Mouse (Mus musculus) limb, embryonic 11.5 days (tissue): ENCODE measurements around the gene Ap3d1. TPM values are rescaled to one million over a fixed set of nuclear protein-coding genes. Genes with fewer than 3 reads are reported as not detected.

Experiments used
- ATAC-seq: fragments of 200-750 bp; cut with Nextera tagmentation; 2 replicates; pipeline ENCODE4 v1.8.0; 2017; ENCODE audit warnings: low read depth; ENCODE audit not compliant: insufficient number of reproducible peaks, low FRiP score, low TSS enrichment
- DNase-seq: peaks from one replicate; pipeline ENCODE4 v3.0.0-alpha.2; 2015; ENCODE audit warnings: low spot score
- H3K27ac ChIP-seq: fragments of 300-500 bp; sonication (generic); replicated peaks from 2 replicates; pipeline ENCODE4 v1.5.1; 2014; ENCODE audit warnings: low read depth, mild to moderate bottlenecking, low read length
- H3K27me3 ChIP-seq: fragments of 300-500 bp; sonication (generic); 2 replicates; pipeline ENCODE4 v1.6.1; 2014; ENCODE audit warnings: mild to moderate bottlenecking, low read length, mixed read lengths; ENCODE audit not compliant: control insufficient read depth, insufficient read depth
- H3K36me3 ChIP-seq: fragments of 300-500 bp; sonication (generic); 2 replicates; pipeline ENCODE4 v1.6.1; 2014; ENCODE audit warnings: mild to moderate bottlenecking, low read length, moderate library complexity, mixed read lengths; ENCODE audit not compliant: control insufficient read depth, insufficient read depth
- H3K4me1 ChIP-seq: fragments of 300-500 bp; sonication (generic); 2 replicates; pipeline ENCODE4 v1.6.1; 2014; ENCODE audit warnings: low read length, mixed read lengths; ENCODE audit not compliant: control insufficient read depth, insufficient read depth
- H3K4me2 ChIP-seq: fragments of 300-500 bp; sonication (generic); 2 replicates; pipeline ENCODE4 v1.6.1; 2014; ENCODE audit warnings: low read depth, mild to moderate bottlenecking, moderate library complexity; ENCODE audit not compliant: severe bottlenecking
- H3K4me3 ChIP-seq: fragments of 300-500 bp; sonication (generic); 2 replicates; pipeline ENCODE4 v1.5.1; 2014; ENCODE audit warnings: low read depth, low read length
- H3K9ac ChIP-seq: fragments of 300-500 bp; sonication (generic); 2 replicates; pipeline ENCODE4 v1.6.1; 2014; ENCODE audit warnings: mild to moderate bottlenecking, low read length
- H3K9me3 ChIP-seq: fragments of 300-500 bp; sonication (generic); 2 replicates; pipeline ENCODE4 v1.6.1; 2016; ENCODE audit warnings: low read length; ENCODE audit not compliant: control insufficient read depth
- WGBS: fragments of 180-500 bp; shearing (Covaris S2); extraction: QIAGEN DNeasy Blood & Tissue Kit; methylation state at CpG from one replicate; pipeline ENCODE4 v1.1.7; 2014; 5-methylcytosine and 5-hydroxymethylcytosine counted together
- polyA plus RNA-seq: library from polyadenylated mRNA; unstranded; fragments of >200 nt; fragmentation: Nextera tagmentation; extraction: Ambion mirVana; gene quantifications from 2 replicates; pipeline ENCODE4 v1.2.1, GENCODE M21; 2014

Ap3d1 gene
- polyA plus RNA-seq, 1 experiment from 2014 or later, result 67.8 TPM

DNA sequence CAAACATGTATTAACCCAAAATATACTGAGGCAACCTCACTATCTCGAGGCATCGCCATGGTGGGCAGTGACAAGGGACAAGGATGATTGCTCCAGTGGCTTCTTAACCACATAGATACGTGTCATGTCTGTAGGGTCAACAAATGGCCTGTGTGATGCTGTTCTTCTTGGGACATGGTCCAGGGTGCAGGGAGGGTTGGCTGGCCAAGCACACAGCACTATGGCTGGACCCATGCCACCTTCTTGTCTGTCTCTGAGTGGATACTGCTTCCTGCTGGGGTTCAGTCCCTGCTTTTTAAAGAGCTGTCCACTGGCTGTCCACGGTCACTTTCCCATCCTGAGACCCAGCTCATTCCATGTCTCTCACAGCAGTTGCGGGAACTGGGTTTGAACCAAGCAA, 35.1 kb upstream of the Ap3d1 start:
- no peak overlapping the region for H3K27ac ChIP-seq
- H3K4me1 ChIP-seq, result no peaks in the 10 kb centered on the region
- no peak overlapping the region for H3K9ac ChIP-seq
- H3K4me3 ChIP-seq, result no peak overlapping the region
- 93% methylated on average over 5 of the region's 5 CpGs for WGBS
- ATAC-seq (no peak), DNase-seq (no peak)
- no peaks in the 10 kb centered on the region for H3K9me3 ChIP-seq
- peaks cover 46% of the 10 kb centered on the region for H3K36me3 ChIP-seq
- no peaks in the 10 kb centered on the region for H3K27me3 ChIP-seq
- H3K4me2 ChIP-seq, result no peak overlapping the region

DNA sequence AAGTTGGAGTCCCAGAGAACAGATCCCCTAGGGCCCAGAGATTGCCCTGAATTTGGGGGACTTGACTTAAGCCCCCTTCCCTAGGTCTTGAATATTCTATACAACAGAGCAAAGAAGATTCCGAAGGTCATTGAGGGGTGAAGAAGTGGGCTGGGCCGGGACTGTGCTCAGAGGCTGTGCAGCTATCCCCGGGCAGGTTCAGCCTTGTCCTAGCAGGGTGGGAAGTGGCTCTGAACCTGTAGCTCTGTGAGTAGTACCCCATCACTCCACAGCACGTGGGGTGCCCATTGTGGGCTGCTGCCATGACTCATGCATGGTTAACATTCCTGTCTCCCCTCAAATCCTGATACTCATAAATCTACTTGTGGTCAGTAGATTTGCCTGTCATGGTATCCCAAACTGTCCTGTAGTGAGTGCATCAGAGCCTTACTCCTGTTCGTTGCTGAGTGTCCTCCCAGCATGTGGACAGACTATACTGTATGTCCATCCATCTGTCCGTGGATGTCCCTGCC, 34.4 kb upstream of the Ap3d1 start:
- H3K27ac ChIP-seq, result no peak overlapping the region
- H3K9ac ChIP-seq, result no peak overlapping the region
- DNase-seq, result no peak
- WGBS, result 87% methylated on average over 6 of the region's 6 CpGs
- H3K4me1 ChIP-seq, result no peaks in the 10 kb centered on the region
- ATAC-seq, result no peak
- H3K4me2 ChIP-seq, result no peak overlapping the region
- H3K36me3 ChIP-seq, result peaks cover 45% of the 10 kb centered on the region
- H3K27me3 ChIP-seq, result no peaks in the 10 kb centered on the region
- no peaks in the 10 kb centered on the region for H3K9me3 ChIP-seq
- H3K4me3 ChIP-seq, result no peak overlapping the region

DNA sequence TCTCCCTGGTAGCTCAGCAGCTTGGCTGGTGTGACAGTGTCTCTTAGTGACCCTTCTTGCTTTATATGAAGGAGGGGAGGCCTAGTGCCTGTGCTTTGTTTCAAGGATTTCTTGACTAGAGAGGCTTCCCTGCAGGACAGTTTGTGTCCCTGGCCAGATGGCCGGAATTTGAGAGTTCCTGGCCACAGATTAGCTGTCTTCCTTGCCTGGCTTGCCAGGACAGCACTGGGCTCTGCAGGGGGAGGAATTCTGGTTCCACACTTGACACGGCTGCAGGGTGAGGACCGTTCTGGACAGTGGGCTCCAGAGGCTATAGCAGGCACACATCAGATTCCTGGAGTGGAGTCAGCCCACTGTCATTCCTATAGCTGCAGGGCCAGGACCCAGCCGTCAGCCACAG, 33.7 kb upstream of the Ap3d1 start:
- Histone ChIP-seq H3K36me3 (peaks cover 46% of the 10 kb centered on the region), H3K9ac (no peak overlapping the region), H3K27me3 (no peaks in the 10 kb centered on the region), H3K27ac (no peak overlapping the region), H3K4me1 (no peaks in the 10 kb centered on the region), H3K4me2 (no peak overlapping the region), H3K4me3 (no peak overlapping the region), H3K9me3 (no peaks in the 10 kb centered on the region)
- DNase-seq (no peak), ATAC-seq (no peak)
- 93% methylated on average over 4 of the region's 4 CpGs for WGBS

DNA sequence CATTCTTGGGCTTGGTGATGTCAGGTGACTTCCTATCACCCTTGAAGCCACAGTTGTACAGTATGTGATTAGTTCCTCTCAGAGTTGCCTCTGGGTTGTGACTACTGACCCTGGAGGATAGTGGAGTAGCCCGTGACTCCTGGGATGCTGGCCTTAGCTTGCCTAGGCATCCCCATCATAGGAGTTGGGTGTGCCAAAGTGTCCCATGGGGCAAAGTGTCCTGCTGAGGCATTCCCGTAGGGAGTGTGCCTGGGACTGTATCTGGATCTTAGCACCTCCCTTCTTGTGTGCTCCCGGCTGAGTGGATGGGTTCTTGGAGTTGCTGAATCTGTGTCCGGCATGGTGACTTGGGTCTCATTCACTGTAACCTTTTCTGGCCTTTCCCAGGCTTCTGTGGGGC, 32.9 kb upstream of the Ap3d1 start:
- Histone ChIP-seq H3K4me3 (no peak overlapping the region), H3K9me3 (no peaks in the 10 kb centered on the region), H3K4me2 (no peak overlapping the region), H3K27ac (no peak overlapping the region), H3K36me3 (peaks cover 46% of the 10 kb centered on the region), H3K4me1 (no peaks in the 10 kb centered on the region), H3K9ac (no peak overlapping the region), H3K27me3 (no peaks in the 10 kb centered on the region)
- no peak for ATAC-seq
- no peak for DNase-seq
- 91% methylated on average over 4 of the region's 4 CpGs for WGBS

DNA sequence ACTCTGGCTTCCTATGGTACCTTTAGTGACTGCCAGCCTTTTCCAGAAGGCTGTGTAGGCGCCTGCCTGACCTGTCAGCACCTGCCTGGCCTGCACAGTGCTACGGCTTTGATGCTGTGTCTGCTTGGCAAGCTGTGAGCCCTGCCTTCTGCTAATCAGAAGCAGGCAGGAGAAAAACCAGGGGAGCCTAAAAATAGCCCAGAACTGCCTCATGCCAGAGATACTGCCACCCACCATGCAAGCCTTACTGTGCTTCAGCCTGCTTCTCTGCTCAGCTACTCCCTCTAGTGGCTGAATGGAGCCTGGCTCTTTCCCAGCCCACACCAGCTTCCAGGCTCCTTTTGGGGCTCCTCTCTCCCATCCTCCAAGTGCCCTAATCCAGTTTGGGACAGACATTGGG, 32.5 kb upstream of the Ap3d1 start:
- ATAC-seq (peak; percentile 82), DNase-seq (peak; percentile 80)
- no peaks in the 10 kb centered on the region for H3K27me3 ChIP-seq
- no peak overlapping the region for H3K4me2 ChIP-seq
- H3K9me3 ChIP-seq, result no peaks in the 10 kb centered on the region
- peaks cover 46% of the 10 kb centered on the region for H3K36me3 ChIP-seq
- 8% methylated on average over 2 of the region's 2 CpGs for WGBS
- no peak overlapping the region for H3K27ac ChIP-seq
- H3K4me1 ChIP-seq, result no peaks in the 10 kb centered on the region
- no peak overlapping the region for H3K9ac ChIP-seq
- H3K4me3 ChIP-seq, result no peak overlapping the region

DNA sequence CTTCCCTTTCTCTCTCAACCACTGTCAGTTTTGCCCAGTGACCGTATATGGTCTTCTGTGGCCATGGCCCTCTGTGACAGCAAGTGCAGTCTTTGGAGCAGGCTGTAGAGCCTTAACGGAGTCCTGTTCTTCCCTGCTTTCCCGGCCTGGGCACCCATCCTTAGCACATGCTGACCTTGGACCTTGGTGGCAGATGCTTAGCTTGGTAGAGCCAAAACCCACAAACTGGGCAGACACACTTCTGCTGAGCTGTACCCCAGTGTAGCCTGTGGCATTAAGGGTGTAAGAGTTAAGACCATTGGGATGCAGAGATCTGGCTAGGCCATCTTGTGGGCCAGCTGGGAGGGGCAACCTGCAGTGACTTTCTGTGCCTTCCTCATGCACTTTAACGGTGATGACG, 31.8 kb upstream of the Ap3d1 start:
- Histone ChIP-seq H3K4me2 (no peak overlapping the region), H3K9ac (0 out of 2 replicates have a peak overlapping the region, but pooled peaks have one; percentile 5), H3K4me3 (no peak overlapping the region), H3K36me3 (peaks cover 40% of the 10 kb centered on the region), H3K27me3 (no peaks in the 10 kb centered on the region), H3K9me3 (no peaks in the 10 kb centered on the region), H3K4me1 (no peaks in the 10 kb centered on the region), H3K27ac (no peak overlapping the region)
- 78% methylated on average over 5 of the region's 5 CpGs for WGBS
- DNase-seq, result no peak
- ATAC-seq, result no peak

DNA sequence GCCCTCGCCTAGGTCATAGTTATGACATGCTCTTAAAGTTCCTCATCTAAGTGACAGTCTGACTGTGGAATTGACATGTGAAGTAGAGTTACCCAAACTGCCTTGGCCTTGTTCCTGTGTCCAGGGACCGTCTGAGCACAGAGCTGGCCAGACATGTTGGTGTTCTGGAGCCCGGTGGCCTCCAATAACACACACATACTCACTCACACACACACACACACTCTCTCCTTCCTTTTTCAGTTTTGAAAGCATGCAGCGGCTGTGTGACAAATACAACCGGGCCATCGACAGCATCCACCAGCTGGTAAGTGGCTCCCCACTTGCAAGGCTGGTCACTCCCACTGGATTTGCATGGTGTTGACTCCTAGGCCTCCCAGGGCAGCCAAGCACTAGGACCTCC, 26.3 kb upstream of the Ap3d1 start:
- Histone ChIP-seq H3K4me3 (no peak overlapping the region), H3K36me3 (peaks cover 40% of the 10 kb centered on the region), H3K9me3 (no peaks in the 10 kb centered on the region), H3K27ac (no peak overlapping the region), H3K4me2 (no peak overlapping the region), H3K27me3 (no peaks in the 10 kb centered on the region), H3K9ac (no peak overlapping the region), H3K4me1 (no peaks in the 10 kb centered on the region)
- 94% methylated on average over 6 of the region's 6 CpGs for WGBS
- ATAC-seq, result no peak
- no peak for DNase-seq

DNA sequence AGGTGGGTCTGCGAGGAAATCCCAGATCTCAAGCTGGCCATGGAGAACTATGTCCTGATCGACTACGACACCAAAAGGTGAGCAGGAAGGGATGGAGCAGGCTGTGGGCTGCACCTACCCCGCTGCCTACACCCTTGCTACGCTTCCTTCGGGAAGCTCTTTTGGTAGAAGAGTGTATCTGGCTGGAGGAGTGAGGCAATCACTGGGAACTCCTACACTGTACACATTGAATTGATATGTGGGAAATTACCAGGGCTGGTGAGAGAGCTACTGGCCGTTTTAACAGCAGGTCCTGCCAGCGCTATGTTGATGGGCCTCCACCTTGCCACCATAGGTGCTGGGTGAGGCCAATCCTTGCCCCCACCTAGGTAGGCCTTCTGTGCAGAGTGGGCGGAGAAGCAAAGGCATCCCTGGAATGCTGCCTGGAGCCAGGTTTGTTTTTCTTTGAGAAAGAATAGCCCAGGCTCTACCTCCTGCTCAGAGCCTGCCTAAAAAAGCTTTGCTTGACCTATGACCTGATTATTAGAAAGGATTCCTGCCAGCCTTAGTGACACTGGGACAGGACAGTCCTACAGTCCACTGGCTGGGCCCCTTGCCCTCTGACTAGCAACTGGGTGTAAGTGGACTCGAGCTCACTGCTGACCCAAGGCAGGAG, 24.2 kb upstream of the Ap3d1 start:
- DNase-seq (no peak), ATAC-seq (no peak)
- no peaks in the 10 kb centered on the region for H3K4me1 ChIP-seq
- WGBS, result 83% methylated on average over 10 of the region's 10 CpGs
- no peak overlapping the region for H3K4me3 ChIP-seq
- H3K9ac ChIP-seq, result no peak overlapping the region
- H3K4me2 ChIP-seq, result no peak overlapping the region
- H3K9me3 ChIP-seq, result no peaks in the 10 kb centered on the region
- peaks cover 26% of the 10 kb centered on the region for H3K36me3 ChIP-seq
- no peaks in the 10 kb centered on the region for H3K27me3 ChIP-seq
- no peak overlapping the region for H3K27ac ChIP-seq

DNA sequence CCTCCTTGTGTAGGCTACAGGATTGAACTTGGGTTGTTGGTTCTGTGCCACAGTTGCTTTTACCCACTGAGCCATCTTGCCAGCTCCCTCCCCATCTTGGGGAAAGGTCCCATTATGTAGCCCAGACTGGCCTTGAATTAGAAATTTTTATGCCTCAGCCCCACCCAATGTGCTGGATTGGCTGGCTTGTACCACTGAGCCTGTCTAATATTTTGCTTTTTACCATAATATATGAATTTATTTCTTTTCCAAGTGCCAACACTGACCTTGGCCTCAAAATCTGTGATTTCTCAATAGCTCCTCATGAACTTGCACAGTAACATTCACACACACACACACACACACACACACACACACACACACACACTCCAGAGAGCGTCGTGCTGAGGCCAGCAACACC, 23.7 kb upstream of the Ap3d1 start:
- Histone ChIP-seq H3K4me2 (no peak overlapping the region), H3K27me3 (no peaks in the 10 kb centered on the region), H3K9me3 (no peaks in the 10 kb centered on the region), H3K27ac (no peak overlapping the region), H3K4me1 (0 out of 2 replicates have a peak, but pooled peaks cover under 1% of the 10 kb centered on the region), H3K36me3 (peaks cover 21% of the 10 kb centered on the region), H3K4me3 (no peak overlapping the region), H3K9ac (no peak overlapping the region)
- DNase-seq (no peak), ATAC-seq (no peak)
- WGBS, result 100% methylated on average over 2 of the region's 2 CpGs
